Mouse (Mus musculus) cerebellum, adult 2 months (tissue): ENCODE results near the gene Capn15. TPM values are rescaled to one million over a fixed set of nuclear protein-coding genes. Genes with fewer than 3 reads are reported as not detected.

Experiments used
- DNase-seq, 2 experiments: peaks; one replicate each; pipeline ENCODE4 v3.0.0; 2021
- H3K27ac ChIP-seq: fragments of 200-500 bp; 2 replicates; pipeline ENCODE4 v1.5.1; 2012; ENCODE audit warnings: low read length, control low read depth, inconsistent platforms; ENCODE audit not compliant: insufficient read depth
- H3K27me3 ChIP-seq: fragments of 200-500 bp; 2 replicates; pipeline ENCODE4 v1.6.1; 2012; ENCODE audit warnings: inconsistent platforms, mild to moderate bottlenecking, low read length, moderate library complexity; ENCODE audit not compliant: control insufficient read depth, insufficient read depth
- H3K4me1 ChIP-seq: fragments of 200-500 bp; 2 replicates; pipeline ENCODE4 v1.6.1; 2011; ENCODE audit warnings: low read length; ENCODE audit not compliant: control insufficient read depth, insufficient read depth
- H3K4me3 ChIP-seq: fragments of 200-500 bp; replicated peaks from 2 replicates; pipeline ENCODE3; 2011; ENCODE audit warnings: mild to moderate bottlenecking, low read depth, low read length, control low read depth; ENCODE audit not compliant: insufficient read depth
- CTCF ChIP-seq: fragments of 200-500 bp; IDR thresholded peaks from 2 replicates; pipeline ENCODE4 v1.5.1; 2011; ENCODE audit warnings: low read depth, mild to moderate bottlenecking, control low read depth, low read length, moderate library complexity, borderline replicate concordance; ENCODE audit not compliant: insufficient read depth
- POLR2A ChIP-seq: fragments of 200-500 bp; IDR thresholded peaks from 2 replicates; pipeline ENCODE4 v1.6.1; 2011; ENCODE audit warnings: low read length, control low read depth, borderline replicate concordance; ENCODE audit not compliant: insufficient read depth
- WGBS: fragments of 180-500 bp; shearing (Covaris S2); methylation state at CpG from one replicate; pipeline ENCODE4 v1.1.7; 2018; 5-methylcytosine and 5-hydroxymethylcytosine counted together
- polyA plus RNA-seq: library from polyadenylated mRNA; depleted of rRNA; stranded (reverse); fragments of >200 nt; gene quantifications from 2 replicates; pipeline ENCODE4 v1.2.3, GENCODE M21; 2012

Gene Capn15
- polyA plus RNA-seq, 1 experiment = 88.7 TPM

DNA sequence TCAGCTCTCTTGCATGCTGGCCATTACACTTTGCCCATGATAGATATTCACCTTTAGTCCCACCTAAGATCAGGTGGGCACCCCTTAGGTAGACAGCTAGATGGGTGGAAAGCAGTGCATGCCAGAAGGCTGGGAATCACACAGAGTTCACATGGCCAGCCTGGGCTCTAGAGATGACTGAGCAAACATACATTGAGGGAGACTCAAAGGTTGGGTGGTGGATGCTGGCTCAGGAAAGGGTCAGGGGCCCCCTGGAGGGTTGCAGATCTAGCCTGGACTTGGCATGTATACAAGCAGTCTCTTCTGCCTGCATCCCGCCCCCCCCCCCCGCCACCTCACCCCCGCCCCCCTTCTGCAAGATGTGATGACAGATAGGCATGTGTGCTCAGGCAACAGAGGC, 34.9 kb downstream of the Capn15 start:
- no peak for DNase-seq
- WGBS = 4% methylated on average over 3 of the region's 3 CpGs
- Histone ChIP-seq H3K27me3 (no peaks in the 10 kb centered on the region), H3K27ac (peak overlapping the region; percentile 52; the same call in 1 of the 2 replicates), H3K4me1 (peaks cover 39% of the 10 kb centered on the region), H3K4me3 (peak overlapping the region; percentile 77)
- no peak for TF ChIP-seq CTCF
- no peak for TF ChIP-seq POLR2A

- TF ChIP-seq POLR2A (no peak), CTCF (no peak)
- Histone ChIP-seq H3K27ac (peak overlapping the region; percentile 15), H3K4me1 (peaks cover 34% of the 10 kb centered on the region), H3K4me3 (peak overlapping the region; percentile 44), H3K27me3 (no peaks in the 10 kb centered on the region)
- 17% methylated on average over 5 of the region's 5 CpGs for WGBS
- DNase-seq = no peak
Measured at GRCm38 (mm10) chr17:25949981-25950380, 35.6 kb downstream of the Capn15 start.

DNA sequence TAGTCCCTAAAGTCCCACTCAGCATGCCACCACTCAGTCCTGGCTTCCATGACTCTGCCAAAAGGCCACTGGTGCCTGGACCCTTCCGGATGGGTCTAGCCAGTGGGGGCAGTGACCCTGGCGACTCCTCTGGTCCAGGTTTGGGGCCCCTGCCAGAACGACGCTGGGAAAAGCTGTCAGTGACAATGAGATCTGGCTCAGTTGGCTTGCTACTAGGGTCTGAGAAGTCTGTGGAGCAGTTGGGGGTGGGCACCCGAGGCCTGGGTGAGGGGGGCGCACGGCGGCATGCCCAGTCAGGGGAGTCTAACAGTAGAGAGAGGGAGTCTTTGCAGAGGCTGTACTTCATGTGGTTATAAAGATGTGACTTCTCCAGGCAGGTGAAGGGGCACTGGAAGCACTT, 37.5 kb downstream of the Capn15 start:
- DNase-seq = no peak
- no peak overlapping the region for H3K27ac ChIP-seq
- 17% methylated on average over 8 of the region's 8 CpGs for WGBS
- H3K4me3 ChIP-seq = no peak overlapping the region
- peaks cover 21% of the 10 kb centered on the region for H3K4me1 ChIP-seq
- H3K27me3 ChIP-seq = no peaks in the 10 kb centered on the region
- no peak for TF ChIP-seq POLR2A
- TF ChIP-seq CTCF = no peak

GRCm38 (mm10) chr17:25947576-25947975, 38.0 kb downstream of the Capn15 start:
- TF ChIP-seq CTCF = no peak
- TF ChIP-seq POLR2A = no peak
- 52% methylated on average over 4 of the region's 4 CpGs for WGBS
- no peak for DNase-seq
- Histone ChIP-seq H3K4me1 (peaks cover 17% of the 10 kb centered on the region), H3K27ac (no peak overlapping the region), H3K4me3 (no peak overlapping the region), H3K27me3 (no peaks in the 10 kb centered on the region)

DNA sequence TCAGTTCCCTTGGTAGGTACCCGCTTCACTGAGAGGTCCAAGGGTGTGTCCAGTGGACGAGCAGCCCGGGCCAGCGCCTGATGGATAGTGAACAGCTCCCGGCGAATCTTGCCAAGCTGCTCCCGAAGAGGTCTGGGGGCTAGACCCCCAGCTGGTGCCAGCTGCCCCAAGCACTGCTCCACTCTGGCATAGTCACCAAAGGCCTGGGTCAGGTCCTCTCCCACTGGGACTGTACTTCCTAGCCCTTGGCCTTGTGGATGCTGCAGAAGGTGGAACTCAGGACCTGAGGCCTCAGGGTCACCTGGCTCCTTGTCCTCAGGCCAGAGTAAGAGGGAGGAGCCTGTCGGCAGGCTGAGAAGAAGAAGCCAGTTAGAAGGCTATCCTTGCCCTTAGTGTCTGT, 38.7 kb downstream of the Capn15 start:
- no peak for TF ChIP-seq POLR2A
- DNase-seq = no peak
- Histone ChIP-seq H3K27ac (no peak overlapping the region), H3K4me3 (no peak overlapping the region), H3K27me3 (no peaks in the 10 kb centered on the region), H3K4me1 (peaks cover 12% of the 10 kb centered on the region)
- WGBS = 60% methylated on average over 8 of the region's 8 CpGs

DNA sequence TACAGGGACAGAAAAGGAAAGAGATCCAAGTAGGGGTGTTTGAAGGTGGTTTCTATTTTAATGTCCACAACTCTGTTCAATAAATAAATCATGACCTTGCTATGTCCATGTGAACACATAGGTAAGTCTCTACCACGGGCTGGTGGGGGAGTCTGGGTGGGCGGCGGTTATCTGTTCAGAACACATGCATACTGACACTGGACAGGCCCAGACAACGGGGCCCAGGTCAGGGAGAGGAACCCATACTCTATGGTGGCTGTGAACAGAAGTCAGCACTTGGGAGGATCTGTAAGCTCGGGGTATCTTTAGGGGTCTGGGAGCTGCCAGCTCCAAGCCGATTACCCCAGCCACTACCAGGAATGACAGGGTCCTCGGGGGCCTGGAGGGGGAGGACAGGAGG, 39.2 kb downstream of the Capn15 start:
- 68% methylated on average over 7 of the region's 7 CpGs for WGBS
- H3K4me3 ChIP-seq = no peak overlapping the region
- peaks cover 12% of the 10 kb centered on the region for H3K4me1 ChIP-seq
- H3K27ac ChIP-seq = no peak overlapping the region
- H3K27me3 ChIP-seq = no peaks in the 10 kb centered on the region
- TF ChIP-seq CTCF (no peak), POLR2A (no peak)
- DNase-seq = no peak

DNA sequence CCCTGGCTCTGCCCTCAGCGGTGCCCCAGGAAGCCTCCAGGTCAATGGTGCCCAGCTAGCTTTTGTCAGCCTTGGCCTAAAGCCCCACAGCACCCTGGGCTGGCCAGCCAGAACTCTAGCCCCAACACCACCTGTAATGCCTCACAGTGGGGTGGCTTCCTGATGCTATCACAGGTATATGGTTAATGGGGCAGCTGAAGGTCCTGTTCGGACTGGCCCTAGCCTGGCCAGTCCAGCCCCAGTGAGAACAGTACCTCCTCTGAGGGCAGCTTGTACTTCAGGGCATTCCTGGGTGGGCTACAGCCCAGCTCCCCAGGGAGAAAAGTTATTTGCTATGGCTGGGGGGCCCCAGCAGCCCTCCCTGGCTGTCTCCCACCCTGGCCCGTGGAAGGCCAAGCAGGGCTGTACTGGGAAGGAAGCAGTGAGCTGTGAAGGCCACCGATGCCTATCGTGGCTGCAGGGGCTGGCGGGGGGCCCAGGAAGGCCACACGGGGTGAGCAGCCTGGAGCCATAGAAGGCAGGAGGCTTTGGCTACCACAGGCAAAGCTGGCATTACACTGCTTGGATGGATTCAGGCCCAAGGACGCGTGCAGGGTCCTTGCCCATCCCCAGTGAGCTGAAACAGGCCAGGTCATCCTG, 40.0 kb downstream of the Capn15 start:
- Histone ChIP-seq H3K4me3 (no peak overlapping the region), H3K27me3 (no peaks in the 10 kb centered on the region), H3K4me1 (peaks cover 12% of the 10 kb centered on the region), H3K27ac (no peak overlapping the region)
- TF ChIP-seq POLR2A (no peak), CTCF (no peak)
- DNase-seq = no peak
- 24% methylated on average over 9 of the region's 9 CpGs for WGBS

DNA sequence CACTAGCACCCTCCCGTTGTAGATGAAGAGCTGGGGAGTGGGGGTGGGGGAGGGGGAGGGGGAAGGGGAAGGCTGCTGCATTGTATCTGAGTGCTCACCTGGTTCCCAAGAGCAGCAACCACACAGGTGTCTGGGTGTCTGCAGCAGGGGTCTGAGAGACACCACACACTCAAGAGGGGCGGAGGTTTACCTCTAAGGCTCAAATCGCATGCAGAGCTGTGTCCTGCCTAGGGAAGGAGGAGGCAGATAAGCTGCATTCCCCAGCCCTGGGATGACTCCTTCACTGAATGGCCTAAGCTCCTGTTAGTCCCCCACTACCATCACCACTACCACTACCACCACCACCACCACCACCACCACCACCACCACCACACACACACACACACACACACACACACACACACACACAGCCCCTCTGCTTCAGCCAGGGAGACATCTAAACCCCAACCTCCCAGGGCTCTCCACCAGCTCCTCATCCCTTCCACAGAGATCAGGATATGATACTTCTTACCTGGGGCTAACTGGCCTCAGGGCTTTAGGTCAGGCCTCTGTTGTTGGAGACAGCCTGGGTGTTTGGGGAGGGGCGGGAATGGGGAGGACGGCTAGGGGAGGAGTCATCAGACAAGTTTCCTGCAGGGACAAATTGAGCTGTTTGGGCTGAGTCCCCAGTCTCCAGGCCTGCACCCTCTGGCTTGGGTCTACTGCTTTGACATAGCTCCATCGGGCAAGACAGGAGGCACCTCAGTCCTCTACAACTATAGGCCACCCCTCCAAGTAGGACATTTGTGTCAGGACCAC, 41.0 kb downstream of the Capn15 start, which contains the start of the genes Pigq and Nhlrc4:
Pigq (minus strand) TSS at position 571 of the 798 bp plus-strand sequence.
Nhlrc4 (minus strand) TSS at position 596 of the 798 bp plus-strand sequence.
- H3K4me3 ChIP-seq = no peak within 1 kb of the TSS
- 45% methylated on average over 6 of the region's 6 CpGs for WGBS
- TF ChIP-seq CTCF (no peak), POLR2A (no peak)
- no peak for DNase-seq
- no peak within 1 kb of the TSS for H3K27ac ChIP-seq
- H3K27me3 ChIP-seq = no peaks in the 10 kb centered on the region
- H3K4me1 ChIP-seq = peaks cover 4% of the 10 kb centered on the region
